Mouse (Mus musculus) kidney, embryonic 14.5 days (tissue): ENCODE measurements at regions not wholly inside any gene's neighbourhood (a gene's known extent, or its start where the extent isn't known, plus 50 kb on each side); places are given as distances from the start of the nearest gene placed in this dataset.
A peak's percentile ranks its signal among the peaks of the same experiment; 100 is the strongest.

Experiments used
- ATAC-seq: fragments of 200-750 bp; cut with Nextera tagmentation; 2 replicates; pipeline ENCODE4 v1.8.0; 2017; ENCODE audit warnings: moderate number of reproducible peaks, mild to moderate bottlenecking, moderate TSS enrichment, moderate library complexity; ENCODE audit not compliant: low FRiP score, low TSS enrichment
- H3K27ac ChIP-seq: fragments of 300-500 bp; sonication (generic); 2 replicates; pipeline ENCODE4 v1.5.1; 2014; ENCODE audit warnings: low read depth, mild to moderate bottlenecking, low read length, moderate library complexity, mixed read lengths
- H3K27me3 ChIP-seq: fragments of 300-500 bp; sonication (generic); 2 replicates; pipeline ENCODE4 v1.6.1; 2014; ENCODE audit warnings: mild to moderate bottlenecking, low read length; ENCODE audit not compliant: control insufficient read depth, insufficient read depth
- H3K36me3 ChIP-seq: fragments of 300-500 bp; sonication (generic); 2 replicates; pipeline ENCODE4 v1.6.1; 2014; ENCODE audit warnings: low read length, mixed read lengths; ENCODE audit not compliant: control insufficient read depth, insufficient read depth
- H3K4me1 ChIP-seq: fragments of 300-500 bp; sonication (generic); 2 replicates; pipeline ENCODE4 v1.6.1; 2014; ENCODE audit warnings: low read length, mixed read lengths; ENCODE audit not compliant: control insufficient read depth, insufficient read depth
- H3K4me2 ChIP-seq: fragments of 300-500 bp; sonication (generic); replicated peaks from 2 replicates; pipeline ENCODE4 v1.6.1; 2014; ENCODE audit warnings: low read depth, mild to moderate bottlenecking, low read length
- H3K4me3 ChIP-seq: fragments of 300-500 bp; sonication (generic); 2 replicates; pipeline ENCODE4 v1.5.1; 2014; ENCODE audit warnings: mild to moderate bottlenecking, low read length
- H3K9ac ChIP-seq: fragments of 300-500 bp; sonication (generic); 2 replicates; pipeline ENCODE4 v1.6.1; 2014; ENCODE audit warnings: low read depth, mild to moderate bottlenecking, low read length, moderate library complexity
- H3K9me3 ChIP-seq: fragments of 300-500 bp; sonication (generic); 2 replicates; pipeline ENCODE4 v1.6.1; 2016; ENCODE audit warnings: low read length; ENCODE audit not compliant: control insufficient read depth
- WGBS: fragments of 180-500 bp; shearing (Covaris S2); extraction: QIAGEN DNeasy Blood & Tissue Kit; methylation state at CpG from one replicate; pipeline ENCODE4 v1.1.7; 2014; 5-methylcytosine and 5-hydroxymethylcytosine counted together

DNA sequence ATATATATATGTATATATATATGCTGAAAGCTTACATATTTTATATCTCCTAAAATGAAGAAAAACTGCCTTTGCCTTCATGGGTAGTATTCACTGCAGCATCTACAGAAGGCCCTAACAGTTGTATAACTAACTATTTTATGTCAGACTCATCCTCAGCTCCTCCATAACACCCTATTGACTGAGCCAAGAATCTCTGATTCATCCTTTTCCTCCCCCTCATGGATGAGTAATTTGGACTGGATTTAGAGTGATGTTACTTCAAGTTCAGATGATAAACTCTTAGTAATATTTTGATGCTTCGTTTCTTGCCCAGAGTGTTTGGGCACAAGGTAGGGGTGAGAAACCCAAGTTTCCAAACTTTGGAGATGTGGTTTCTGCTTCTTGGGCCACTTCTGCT lies 458.7 kb upstream of the Nectin3 start:
- no peaks in the 10 kb centered on the region for H3K27me3 ChIP-seq
- no peak overlapping the region for H3K4me3 ChIP-seq
- ATAC-seq: no peak
- H3K27ac ChIP-seq: no peak overlapping the region
- 90% methylated on average over 1 of the region's 1 CpGs for WGBS
- no peaks in the 10 kb centered on the region for H3K36me3 ChIP-seq
- no peaks in the 10 kb centered on the region for H3K9me3 ChIP-seq
- no peak overlapping the region for H3K4me2 ChIP-seq
- H3K9ac ChIP-seq: no peak overlapping the region
- no peaks in the 10 kb centered on the region for H3K4me1 ChIP-seq

DNA sequence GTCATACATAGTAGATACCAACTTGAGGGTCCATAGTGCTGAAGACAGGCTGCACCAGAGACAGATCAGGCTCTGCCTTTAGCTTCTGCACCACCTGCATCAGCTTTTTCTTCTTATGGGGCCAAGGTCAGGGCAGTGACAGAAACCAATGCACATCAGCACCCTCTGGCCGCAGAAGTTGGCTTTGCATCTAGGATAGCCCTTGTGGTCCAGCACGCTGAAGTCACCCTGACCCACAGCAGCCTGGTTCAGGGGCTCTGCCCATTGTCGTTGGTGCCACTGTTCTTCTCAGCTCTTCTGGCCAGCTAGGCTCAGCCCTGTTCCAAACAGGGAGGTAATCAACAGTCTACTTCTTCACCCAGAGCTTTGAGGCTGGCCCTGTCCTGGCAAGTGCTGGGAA lies 427.7 kb upstream of the Nectin3 start:
- WGBS: 64% methylated on average over 3 of the region's 3 CpGs
- Histone ChIP-seq H3K4me2 (no peak overlapping the region), H3K4me1 (no peaks in the 10 kb centered on the region), H3K27ac (no peak overlapping the region), H3K27me3 (no peaks in the 10 kb centered on the region), H3K9me3 (no peaks in the 10 kb centered on the region), H3K36me3 (no peaks in the 10 kb centered on the region), H3K4me3 (no peak overlapping the region), H3K9ac (no peak overlapping the region)
- ATAC-seq: no peak

DNA sequence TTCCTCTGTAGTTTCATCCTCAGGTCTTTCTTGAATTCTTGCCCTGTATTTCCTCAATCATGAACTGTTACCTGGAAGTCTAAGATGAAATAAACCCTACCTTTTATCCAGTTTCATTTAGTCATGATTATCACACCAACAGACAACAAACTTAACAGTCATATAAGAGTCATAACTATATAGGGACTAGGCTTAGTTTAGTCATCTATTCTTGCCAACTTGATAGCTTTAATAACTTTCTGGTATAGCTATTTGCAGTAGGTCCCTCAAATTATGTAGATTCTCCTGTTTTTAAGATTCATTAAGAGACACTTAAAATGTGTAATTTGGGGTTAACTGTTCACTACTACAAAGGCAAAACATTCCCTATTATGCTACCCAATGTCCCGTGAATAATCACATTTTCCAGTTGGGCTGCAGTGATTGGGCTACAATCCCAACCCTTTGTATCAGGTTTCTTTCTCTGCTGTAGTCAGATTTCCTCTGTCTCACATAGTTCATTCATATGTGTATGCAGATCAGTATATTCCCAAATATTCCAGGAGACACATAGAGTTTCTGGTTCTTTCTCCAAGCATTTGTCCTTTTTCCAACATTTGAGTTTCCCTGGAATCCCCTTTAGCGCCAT lies 396.4 kb upstream of the Nectin3 start:
- ATAC-seq: no peak
- Histone ChIP-seq H3K4me2 (no peak overlapping the region), H3K9me3 (no peaks in the 10 kb centered on the region), H3K9ac (no peak overlapping the region), H3K27ac (no peak overlapping the region), H3K36me3 (no peaks in the 10 kb centered on the region), H3K27me3 (no peaks in the 10 kb centered on the region), H3K4me3 (no peak overlapping the region), H3K4me1 (no peaks in the 10 kb centered on the region)
- 67% methylated on average over 2 of the region's 2 CpGs for whole genome bisulfite sequencing

GRCm38 (mm10) chr16:46878739-46879138 lies 380.4 kb upstream of the Nectin3 start:
- 86% methylated on average over 2 of the region's 2 CpGs for WGBS
- H3K27me3 ChIP-seq: no peaks in the 10 kb centered on the region
- no peak overlapping the region for H3K4me2 ChIP-seq
- H3K36me3 ChIP-seq: no peaks in the 10 kb centered on the region
- H3K9me3 ChIP-seq: no peaks in the 10 kb centered on the region
- no peak overlapping the region for H3K4me3 ChIP-seq
- H3K27ac ChIP-seq: no peak overlapping the region
- no peak for ATAC-seq
- H3K4me1 ChIP-seq: no peaks in the 10 kb centered on the region
- no peak overlapping the region for H3K9ac ChIP-seq

GRCm38 (mm10) chr16:46863959-46864358 lies 365.6 kb upstream of the Nectin3 start:
- H3K9me3 ChIP-seq: no peaks in the 10 kb centered on the region
- no peak overlapping the region for H3K4me3 ChIP-seq
- no peak overlapping the region for H3K9ac ChIP-seq
- H3K27ac ChIP-seq: no peak overlapping the region
- H3K27me3 ChIP-seq: no peaks in the 10 kb centered on the region
- H3K4me1 ChIP-seq: no peaks in the 10 kb centered on the region
- WGBS: 89% methylated on average over 2 of the region's 2 CpGs
- ATAC-seq: no peak
- no peaks in the 10 kb centered on the region for H3K36me3 ChIP-seq
- no peak overlapping the region for H3K4me2 ChIP-seq

- Histone ChIP-seq H3K9ac (no peak overlapping the region), H3K27ac (peak overlapping the region; percentile 24; the same call in 1 of the 2 replicates), H3K27me3 (no peaks in the 10 kb centered on the region), H3K36me3 (no peaks in the 10 kb centered on the region), H3K4me1 (no peaks in the 10 kb centered on the region), H3K4me2 (no peak overlapping the region), H3K9me3 (no peaks in the 10 kb centered on the region), H3K4me3 (no peak overlapping the region)
- 67% methylated on average over 4 of the region's 4 CpGs for WGBS
- peak; percentile 71; the same call in 1 of the 2 replicates for ATAC-seq
Observed at GRCm38 (mm10) chr16:46849534-46849933, 351.2 kb upstream of the Nectin3 start.

GRCm38 (mm10) chr16:46848755-46849154 lies 350.4 kb upstream of the Nectin3 start:
- H3K4me3 ChIP-seq: no peak overlapping the region
- H3K27me3 ChIP-seq: no peaks in the 10 kb centered on the region
- no peak for ATAC-seq
- H3K4me1 ChIP-seq: no peaks in the 10 kb centered on the region
- no peak overlapping the region for H3K4me2 ChIP-seq
- no peaks in the 10 kb centered on the region for H3K9me3 ChIP-seq
- no peaks in the 10 kb centered on the region for H3K36me3 ChIP-seq
- H3K27ac ChIP-seq: no peak overlapping the region
- H3K9ac ChIP-seq: no peak overlapping the region

DNA sequence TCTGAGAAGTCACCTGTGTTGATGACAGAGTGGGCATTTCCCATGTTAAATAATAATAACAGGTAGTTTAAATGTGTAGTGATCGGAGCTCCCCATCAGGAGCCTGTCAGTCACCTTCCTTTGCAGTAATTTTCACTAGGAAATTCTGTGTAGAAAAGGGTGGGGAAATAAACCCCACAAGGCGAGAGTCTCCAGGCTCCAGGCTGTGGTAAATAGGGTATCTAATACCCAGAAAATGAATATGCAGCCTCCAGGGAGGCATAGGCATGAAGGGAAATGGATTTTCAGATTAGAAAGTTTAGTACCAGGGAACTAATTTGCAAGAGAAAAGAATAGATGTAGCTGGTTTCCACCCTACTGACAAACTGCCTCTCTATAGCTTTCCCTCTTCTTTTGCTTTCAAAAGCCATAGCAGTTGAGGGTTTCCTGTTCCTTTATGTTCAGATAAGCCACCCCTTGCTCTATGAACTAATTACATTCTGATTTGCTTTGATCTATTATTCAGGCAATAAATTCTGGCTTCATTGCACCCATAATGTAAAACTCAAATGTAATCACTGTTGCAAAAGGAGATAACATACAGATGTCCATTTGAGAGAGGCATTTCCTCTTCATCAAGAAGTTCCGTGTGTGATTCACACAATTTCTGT lies 349.5 kb upstream of the Nectin3 start:
- H3K36me3 ChIP-seq: no peaks in the 10 kb centered on the region
- no peaks in the 10 kb centered on the region for H3K27me3 ChIP-seq
- H3K9ac ChIP-seq: no peak overlapping the region
- 56% methylated on average over 3 of the region's 3 CpGs for WGBS
- no peaks in the 10 kb centered on the region for H3K9me3 ChIP-seq
- H3K4me1 ChIP-seq: no peaks in the 10 kb centered on the region
- no peak overlapping the region for H3K4me3 ChIP-seq
- no peak for ATAC-seq
- no peak overlapping the region for H3K27ac ChIP-seq
- H3K4me2 ChIP-seq: no peak overlapping the region

DNA sequence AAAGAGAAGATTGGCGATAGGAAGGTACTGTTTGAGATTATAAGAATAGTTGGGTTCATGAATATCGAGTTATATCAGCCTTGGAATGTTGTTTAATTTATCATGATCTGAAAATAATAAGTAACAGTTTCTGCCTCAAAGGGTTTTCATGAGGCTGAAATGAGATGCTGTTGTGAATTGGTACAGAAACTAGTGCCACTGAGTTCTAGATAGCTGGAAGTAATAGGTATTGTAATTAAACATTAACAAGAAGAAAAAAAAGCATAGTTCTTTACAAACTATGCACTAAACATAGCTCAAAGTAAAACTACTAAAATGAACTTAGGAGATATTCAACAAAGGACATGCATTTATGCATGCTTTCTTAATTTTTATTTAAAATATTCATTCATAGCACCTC lies 342.9 kb upstream of the Nectin3 start:
- H3K9ac ChIP-seq: no peak overlapping the region
- no peak overlapping the region for H3K27ac ChIP-seq
- no peak overlapping the region for H3K4me2 ChIP-seq
- H3K4me3 ChIP-seq: no peak overlapping the region
- no peaks in the 10 kb centered on the region for H3K27me3 ChIP-seq
- no peak for ATAC-seq
- H3K9me3 ChIP-seq: no peaks in the 10 kb centered on the region
- no peaks in the 10 kb centered on the region for H3K36me3 ChIP-seq
- H3K4me1 ChIP-seq: no peaks in the 10 kb centered on the region
- WGBS: 80% methylated on average over 2 of the region's 2 CpGs
